Mouse (Mus musculus) limb, embryonic 14.5 days (tissue): Measurements from ENCODE around the gene Adamts9. TPM values are rescaled to one million over a fixed set of nuclear protein-coding genes. Genes with fewer than 3 reads are reported as not detected.

Experiments used
- ATAC-seq: fragments of 200-750 bp; cut with Nextera tagmentation; 2 replicates; pipeline ENCODE4 v1.8.0; 2017; ENCODE audit warnings: low read depth, moderate number of reproducible peaks, moderate TSS enrichment; ENCODE audit not compliant: low FRiP score
- DNase-seq: peaks from one replicate; pipeline ENCODE4 v3.0.0-alpha.2; 2015; ENCODE audit warnings: low spot score
- H3K27ac ChIP-seq: fragments of 300-500 bp; sonication (generic); replicated peaks from 2 replicates; pipeline ENCODE4 v1.5.1; 2014; ENCODE audit warnings: low read depth, mild to moderate bottlenecking, low read length, moderate library complexity, mixed read lengths
- H3K27me3 ChIP-seq: fragments of 300-500 bp; sonication (generic); 2 replicates; pipeline ENCODE4 v1.6.1; 2014; ENCODE audit warnings: low read length, mixed read lengths; ENCODE audit not compliant: control insufficient read depth, insufficient read depth
- H3K36me3 ChIP-seq: fragments of 300-500 bp; sonication (generic); 2 replicates; pipeline ENCODE4 v1.6.1; 2014; ENCODE audit warnings: mild to moderate bottlenecking, low read length, moderate library complexity, mixed read lengths; ENCODE audit not compliant: control insufficient read depth, insufficient read depth
- H3K4me1 ChIP-seq: fragments of 300-500 bp; sonication (generic); 2 replicates; pipeline ENCODE4 v1.6.1; 2014; ENCODE audit warnings: antibody characterized with exemption, low read length, mixed read lengths; ENCODE audit not compliant: control insufficient read depth, insufficient read depth
- H3K4me2 ChIP-seq: fragments of 300-500 bp; sonication (generic); replicated peaks from 2 replicates; pipeline ENCODE4 v1.6.1; 2014; ENCODE audit warnings: low read depth, mild to moderate bottlenecking, low read length, moderate library complexity; ENCODE audit not compliant: severe bottlenecking
- H3K4me3 ChIP-seq: fragments of 300-500 bp; sonication (generic); replicated peaks from 2 replicates; pipeline ENCODE4 v1.5.1; 2014; ENCODE audit warnings: low read length
- H3K9ac ChIP-seq: fragments of 300-500 bp; sonication (generic); 2 replicates; pipeline ENCODE4 v1.6.1; 2014; ENCODE audit warnings: mild to moderate bottlenecking, low read depth, low read length, moderate library complexity; ENCODE audit not compliant: severe bottlenecking
- H3K9me3 ChIP-seq: fragments of 300-500 bp; sonication (generic); 2 replicates; pipeline ENCODE4 v1.6.1; 2016; ENCODE audit warnings: low read length; ENCODE audit not compliant: control insufficient read depth
- POLR2A ChIP-seq: fragments of 200-500 bp; IDR thresholded peaks from 2 replicates; pipeline ENCODE4 v1.8.0; 2012; ENCODE audit warnings: inconsistent platforms, mild to moderate bottlenecking, moderate library complexity, borderline replicate concordance; ENCODE audit not compliant: insufficient read depth, insufficient read length; ENCODE audit errors: extremely low read depth
- WGBS: fragments of 180-500 bp; shearing (Covaris S2); extraction: QIAGEN DNeasy Blood & Tissue Kit; methylation state at CpG from one replicate; pipeline ENCODE4 v1.1.7; 2014; 5-methylcytosine and 5-hydroxymethylcytosine counted together
- polyA plus RNA-seq, 2 experiments: library from polyadenylated mRNA; depleted of rRNA in 1 of 2; stranded (reverse) in 1 of 2; unstranded in 1 of 2; fragments of >200 nt; fragmentation: Nextera tagmentation in 1 of 2; extraction: Ambion mirVana in 1 of 2; gene quantifications; 2 replicates each; pipeline versions ENCODE4 v1.2.1 to v1.2.3; 2012 to 2014

The Adamts9 gene
- polyA plus RNA-seq, 2 experiments: 8.9 to 21.2 TPM

- Histone ChIP-seq H3K9me3 (no peaks in the 10 kb centered on the region), H3K36me3 (peaks cover 52% of the 10 kb centered on the region), H3K27ac (no peak overlapping the region), H3K4me1 (no peaks in the 10 kb centered on the region), H3K4me3 (no peak overlapping the region), H3K27me3 (no peaks in the 10 kb centered on the region), H3K9ac (no peak overlapping the region), H3K4me2 (no peak overlapping the region)
- WGBS: 51% methylated on average over 5 of the region's 5 CpGs
- no peak for ATAC-seq
- TF ChIP-seq POLR2A: no peak
- DNase-seq: no peak
These were observed 82.9 kb downstream of the Adamts9 start for GRCm38 (mm10) chr6:92860285-92860912.

DNA sequence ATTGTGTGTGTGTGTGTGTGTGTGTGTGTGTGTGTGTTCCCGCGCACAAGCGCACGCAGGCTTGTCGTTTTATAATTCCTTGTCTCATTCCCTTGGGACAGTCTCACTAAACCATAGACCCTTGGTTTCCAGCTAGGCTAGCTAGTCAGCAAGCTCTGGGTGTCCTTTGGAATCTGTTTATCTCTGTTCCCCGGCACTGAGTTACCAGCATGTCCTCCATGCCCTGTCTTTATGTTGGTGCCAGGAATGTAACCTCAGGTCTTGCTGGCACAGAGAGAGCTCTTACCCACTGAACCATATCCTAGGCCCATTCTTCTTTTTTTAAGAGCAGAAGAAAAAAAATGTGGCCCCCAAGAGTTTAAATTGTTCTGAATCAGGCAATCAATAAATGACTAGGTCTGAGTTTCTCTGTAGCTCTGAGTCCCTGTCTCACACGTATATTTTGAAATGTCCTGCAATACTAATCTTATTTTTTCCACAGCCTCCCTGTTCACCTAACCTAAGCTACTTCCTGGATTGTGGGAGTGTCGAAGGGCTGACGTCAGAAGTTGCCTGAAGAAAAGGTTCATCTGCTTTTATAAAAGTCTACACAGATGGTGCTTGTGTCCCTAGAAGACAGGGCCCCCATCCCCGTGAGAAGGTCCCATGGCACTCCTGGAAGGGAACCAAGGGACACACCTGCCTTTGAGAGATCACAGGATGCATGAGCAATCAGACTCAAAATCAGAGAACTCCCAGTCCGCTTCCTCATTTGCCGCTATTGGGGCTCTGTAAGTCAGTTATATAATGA is 84.4 kb downstream of the Adamts9 start:
- no peaks in the 10 kb centered on the region for H3K27me3 ChIP-seq
- no peak overlapping the region for H3K4me3 ChIP-seq
- H3K4me1 ChIP-seq: no peaks in the 10 kb centered on the region
- DNase-seq (no peak), ATAC-seq (no peak)
- H3K27ac ChIP-seq: no peak overlapping the region
- H3K9me3 ChIP-seq: no peaks in the 10 kb centered on the region
- no peak overlapping the region for H3K4me2 ChIP-seq
- peaks cover 51% of the 10 kb centered on the region for H3K36me3 ChIP-seq
- H3K9ac ChIP-seq: no peak overlapping the region
- WGBS: 90% methylated on average over 12 of the region's 12 CpGs
- TF ChIP-seq POLR2A: no peak

GRCm38 (mm10) chr6:92857761-92858160 is 85.5 kb downstream of the Adamts9 start:
- Histone ChIP-seq H3K9me3 (no peaks in the 10 kb centered on the region), H3K36me3 (peaks cover 42% of the 10 kb centered on the region), H3K9ac (no peak overlapping the region), H3K4me1 (no peaks in the 10 kb centered on the region), H3K27ac (no peak overlapping the region), H3K4me3 (no peak overlapping the region), H3K27me3 (no peaks in the 10 kb centered on the region), H3K4me2 (no peak overlapping the region)
- ATAC-seq (no peak), DNase-seq (no peak)
- WGBS: 91% methylated on average over 13 of the region's 13 CpGs
- no peak for TF ChIP-seq POLR2A

DNA sequence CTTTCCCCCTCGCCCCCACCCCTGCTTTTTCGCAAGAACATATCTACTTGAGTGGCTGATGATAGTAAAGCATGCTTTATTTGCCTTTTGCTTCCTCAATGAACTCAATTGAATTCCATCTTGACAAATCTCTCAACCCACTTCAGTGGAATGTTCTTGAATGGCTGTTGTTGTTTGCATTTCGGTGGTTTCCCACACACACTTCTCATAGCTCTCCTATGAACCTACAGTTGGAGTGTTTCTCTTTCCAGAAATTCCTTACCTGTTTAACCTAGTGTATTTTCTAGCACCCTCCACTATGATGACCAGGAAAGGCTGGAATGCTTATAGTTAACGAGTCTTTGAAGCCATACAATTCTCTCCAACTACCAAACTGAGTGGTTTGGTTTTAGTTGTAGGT is 88.4 kb downstream of the Adamts9 start:
- Histone ChIP-seq H3K9me3 (no peaks in the 10 kb centered on the region), H3K9ac (no peak overlapping the region), H3K4me3 (no peak overlapping the region), H3K27me3 (no peaks in the 10 kb centered on the region), H3K36me3 (peaks cover 33% of the 10 kb centered on the region), H3K4me1 (no peaks in the 10 kb centered on the region), H3K27ac (no peak overlapping the region), H3K4me2 (no peak overlapping the region)
- 92% methylated on average over 4 of the region's 4 CpGs for WGBS
- DNase-seq (no peak), ATAC-seq (no peak)
- TF ChIP-seq POLR2A: no peak

DNA sequence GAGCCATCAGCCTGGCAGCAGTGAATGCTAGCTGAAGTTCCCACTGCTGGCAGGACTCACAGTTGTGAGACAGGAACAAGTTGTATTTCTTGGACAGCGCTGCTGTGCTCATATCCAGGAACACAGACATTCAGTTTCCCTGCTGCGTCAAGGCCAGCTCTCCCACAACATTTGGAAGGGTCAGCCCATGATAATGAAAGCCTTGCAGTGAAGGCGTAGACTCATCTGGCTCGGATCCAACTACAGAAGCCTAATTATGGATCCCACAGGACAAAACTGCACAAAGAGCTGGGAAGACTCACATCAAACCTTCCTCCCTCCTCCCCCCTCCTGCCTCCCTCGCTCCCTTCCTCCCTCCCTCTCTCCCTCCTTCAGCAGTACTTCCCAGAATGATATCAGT is 93.0 kb downstream of the Adamts9 start:
- Histone ChIP-seq H3K27me3 (no peaks in the 10 kb centered on the region), H3K4me2 (no peak overlapping the region), H3K4me1 (no peaks in the 10 kb centered on the region), H3K9me3 (no peaks in the 10 kb centered on the region), H3K36me3 (peaks cover 5% of the 10 kb centered on the region; the same call in 1 of the 2 replicates), H3K9ac (no peak overlapping the region), H3K4me3 (no peak overlapping the region), H3K27ac (no peak overlapping the region)
- DNase-seq (peak; percentile 59), ATAC-seq (no peak)
- WGBS: 43% methylated on average over 5 of the region's 5 CpGs
- TF ChIP-seq POLR2A: no peak
